In genomic region chr6:96000011-96000476, GRCm38 (mm10) we compare ENCODE assay signal across 13 mouse cellular contexts.
DNase-seq lines count a peak whose midpoint lies in the region; ATAC-seq lines count a peak whose summit lies in the region.
"Had no signal": no experiment of that assay in that cellular context is flagged by ENCODE, and none has a peak within 500 bp of the region (broad histone marks: within the 10 kb centered on the region; RNA-seq: fewer than 3 reads in every experiment).

No protein-coding gene starts in this region.

- H3K9ac ChIP-seq in neural tube, embryonic 13.5 days = no peak overlapping the region
- H3K9ac ChIP-seq: limb, embryonic 13.5 days; stomach, embryonic 15.5 days had no signal

- H3K27me3 ChIP-seq in neural tube, embryonic 13.5 days = no peaks in the 10 kb centered on the region
- H3K27me3 ChIP-seq: limb, embryonic 13.5 days; stomach, embryonic 15.5 days had no signal

- no peak for DNase-seq in frontal cortex, postnatal 25 days (ENCODE audit: low spot score in 2 of 2)
- DNase-seq in brain, embryonic 18.5 days (ENCODE audit: low read depth, low spot score) = peak; percentile 16
- DNase-seq in layer of hippocampus, adult 9-11 months = peak; percentile 78
- DNase-seq in thymus, adult 18-20 months = no peak
- DNase-seq in B cell, adult 2 months = no peak
- DNase-seq in adrenal gland, postnatal 36 days = no peak
- DNase-seq: kidney, adult 11 months; lung, postnatal 36 days had no signal

- peak; percentile 86 for ATAC-seq in frontal cortex, adult (ENCODE audit: low TSS enrichment)
- ATAC-seq in neural tube, embryonic 13.5 days (ENCODE audit: low read depth) = peak; percentile 88
- ATAC-seq: Patski had no signal

- no peak overlapping the region; the same call in 1 of the 2 replicates for H3K4me2 ChIP-seq in neural tube, embryonic 13.5 days
- H3K4me2 ChIP-seq: limb, embryonic 13.5 days; stomach, embryonic 15.5 days had no signal

- H3K9me3 ChIP-seq in neural tube, embryonic 13.5 days = no peaks in the 10 kb centered on the region
- H3K9me3 ChIP-seq: limb, embryonic 13.5 days; stomach, embryonic 15.5 days had no signal

- peaks cover 20% of the 10 kb centered on the region for H3K4me1 ChIP-seq in neural tube, embryonic 13.5 days (replicated peaks)
- H3K4me1 ChIP-seq: limb, embryonic 13.5 days; stomach, embryonic 15.5 days had no signal

- H3K27ac ChIP-seq in neural tube, embryonic 13.5 days (replicated peaks) = peak overlapping the region; percentile 46; the same call in 1 of the 2 replicates
- H3K27ac ChIP-seq: limb, embryonic 13.5 days; stomach, embryonic 15.5 days had no signal

- 41% methylated on average over 10 of the region's 10 CpGs for WGBS in neural tube, embryonic 13.5 days

- no peak overlapping the region for H3K4me3 ChIP-seq in neural tube, embryonic 13.5 days
- H3K4me3 ChIP-seq: limb, embryonic 13.5 days; stomach, embryonic 15.5 days had no signal

- no peaks in the 10 kb centered on the region for H3K36me3 ChIP-seq in neural tube, embryonic 13.5 days
- H3K36me3 ChIP-seq: limb, embryonic 13.5 days; stomach, embryonic 15.5 days had no signal

Comparison
In these comparisons a context has a peak if more than half of its experiments do, and no peak if none do; other contexts are left out.
1. DNase-seq: peak in brain, embryonic 18.5 days (single experiment) and layer of hippocampus, adult 9-11 months (single experiment); none in frontal cortex, postnatal 25 days (0 of 2), thymus, adult 18-20 months (0 of 2), B cell, adult 2 months (0 of 2) and adrenal gland, postnatal 36 days (0 of 2).